Mouse (Mus musculus) liver, embryonic 14.5 days (tissue): ENCODE measurements around the gene Clrn2.

Experiments
- CTCF ChIP-seq: IDR thresholded peaks from 2 replicates; pipeline ENCODE4 v1.5.1; 2016; ENCODE audit warnings: antibody characterized with exemption, low read depth, control low read depth
- EP300 ChIP-seq: IDR thresholded peaks from 2 replicates; pipeline ENCODE4 v1.6.1; 2016; ENCODE audit warnings: antibody characterized with exemption, low read depth

DNA sequence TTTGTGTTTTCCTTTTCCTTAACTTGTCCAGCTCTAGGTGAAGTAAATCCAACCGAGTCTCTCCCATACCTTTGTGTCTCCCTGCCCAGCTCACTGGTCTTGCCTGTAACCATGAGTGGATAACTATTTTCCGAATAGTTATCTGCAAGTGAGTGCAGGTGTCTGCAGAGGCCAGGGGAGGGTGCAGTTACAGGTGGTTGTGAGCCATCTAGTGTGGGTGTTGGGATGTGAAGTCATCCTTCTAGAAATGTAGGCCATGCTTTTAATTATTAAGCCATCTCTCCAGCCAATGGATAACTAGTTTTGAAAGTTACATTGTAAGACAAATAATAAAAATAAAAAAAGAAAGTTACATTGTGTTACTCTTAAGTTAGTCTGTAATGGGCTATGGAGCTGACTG, 60.0 kb downstream of the Clrn2 start:
- TF ChIP-seq CTCF (no peak), EP300 (no peak)
